10 mouse cellular contexts compared by ENCODE assay signal in the genomic region with DNA sequence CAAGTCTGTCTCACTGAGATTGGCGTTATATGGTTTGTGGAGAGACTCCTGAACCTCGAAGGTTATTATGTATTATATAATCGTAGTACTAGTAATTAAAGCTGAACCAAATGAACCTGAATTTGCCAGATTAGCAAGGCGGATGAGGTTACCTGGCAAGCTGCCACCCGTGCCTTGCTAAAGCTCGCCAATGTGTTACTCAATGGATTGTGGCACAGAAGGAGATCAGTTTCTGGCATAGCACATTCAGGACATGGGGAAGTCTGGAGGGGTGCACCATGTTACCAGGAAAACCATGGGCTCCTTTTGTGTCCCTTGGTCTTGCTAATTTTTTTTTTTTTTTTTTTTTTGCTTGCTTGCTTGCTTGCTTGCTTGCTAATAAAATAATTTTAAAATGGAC. TPM values are rescaled to one million over a fixed set of nuclear protein-coding genes. Genes with fewer than 3 reads are reported as not detected.
DNase-seq lines count a peak whose midpoint lies in the region; ATAC-seq lines count a peak whose summit lies in the region.
"Had no signal": no experiment of that assay in that cellular context is flagged by ENCODE, and none has a peak within 500 bp of the region (broad histone marks: within the 10 kb centered on the region; RNA-seq: fewer than 3 reads in every experiment).

No protein-coding gene starts in this region.

- WGBS in embryonic facial prominence, embryonic 12.5 days = 87% methylated on average over 6 of the region's 6 CpGs
- WGBS in embryonic facial prominence, embryonic 10.5 days = 93% methylated on average over 6 of the region's 6 CpGs
- WGBS in limb, embryonic 11.5 days = 94% methylated on average over 6 of the region's 6 CpGs
- WGBS in stomach, embryonic 16.5 days = 91% methylated on average over 6 of the region's 6 CpGs

- no peak overlapping the region for H3K27ac ChIP-seq in embryonic facial prominence, embryonic 12.5 days
- H3K27ac ChIP-seq in embryonic facial prominence, embryonic 10.5 days (replicated peaks) = no peak overlapping the region
- H3K27ac ChIP-seq in limb, embryonic 11.5 days (replicated peaks; ENCODE audit: low read depth, low read length) = no peak overlapping the region
- no peak overlapping the region for H3K27ac ChIP-seq in stomach, embryonic 16.5 days (ENCODE audit: low read length)

- DNase-seq in embryonic facial prominence, embryonic 10.5 days (ENCODE audit: low spot score) = no peak
- peak; percentile 15 for DNase-seq in ovary, postnatal 14 days (ENCODE audit: low spot score)
- DNase-seq in ovary, postnatal 10 days (ENCODE audit: low spot score) = no peak
- no peak for DNase-seq in limb, embryonic 11.5 days (ENCODE audit: low spot score)
- DNase-seq in gastrocnemius, adult 18-20 months (ENCODE audit: low spot score) = no peak
- DNase-seq: heart, postnatal 4 days had no signal

- no peak overlapping the region for H3K9ac ChIP-seq in embryonic facial prominence, embryonic 12.5 days
- H3K9ac ChIP-seq in limb, embryonic 11.5 days (ENCODE audit: low read length) = no peak overlapping the region
- H3K9ac ChIP-seq in stomach, embryonic 16.5 days (ENCODE audit: low read length) = no peak overlapping the region

- H3K4me1 ChIP-seq in embryonic facial prominence, embryonic 12.5 days = no peaks in the 10 kb centered on the region
- peaks cover 4% of the 10 kb centered on the region; the same call in 1 of the 2 replicates for H3K4me1 ChIP-seq in embryonic facial prominence, embryonic 10.5 days
- no peaks in the 10 kb centered on the region for H3K4me1 ChIP-seq in limb, embryonic 11.5 days (ENCODE audit: control insufficient read depth, insufficient read depth, low read length)
- H3K4me1 ChIP-seq in stomach, embryonic 16.5 days (ENCODE audit: control insufficient read depth, insufficient read depth, low read length) = peaks cover 2% of the 10 kb centered on the region; the same call in 1 of the 2 replicates
- H3K4me1 ChIP-seq: megakaryocyte, embryonic 14.5 days had no signal

- no peak overlapping the region for H3K4me3 ChIP-seq in embryonic facial prominence, embryonic 12.5 days
- no peak overlapping the region; the same call in 1 of the 2 replicates for H3K4me3 ChIP-seq in embryonic facial prominence, embryonic 10.5 days
- H3K4me3 ChIP-seq in limb, embryonic 11.5 days (ENCODE audit: low read depth, low read length) = no peak overlapping the region
- H3K4me3 ChIP-seq in stomach, embryonic 16.5 days (replicated peaks; ENCODE audit: low read length) = no peak overlapping the region; the same call in 1 of the 2 replicates

- ATAC-seq in embryonic facial prominence, embryonic 12.5 days (ENCODE audit: insufficient number of reproducible peaks, insufficient read depth, low FRiP score, low TSS enrichment) = no peak
- no peak for ATAC-seq in limb, embryonic 11.5 days (ENCODE audit: insufficient number of reproducible peaks, low FRiP score, low TSS enrichment, low read depth)
- ATAC-seq in stomach, embryonic 16.5 days (ENCODE audit: insufficient read depth, low FRiP score) = no peak
- ATAC-seq in inflammation-experienced regulatory T-cells, adult 6 months = no peak

- H3K27me3 ChIP-seq in embryonic facial prominence, embryonic 12.5 days = no peaks in the 10 kb centered on the region
- no peaks in the 10 kb centered on the region for H3K27me3 ChIP-seq in embryonic facial prominence, embryonic 10.5 days (replicated peaks; ENCODE audit: low read depth, poor library complexity, severe bottlenecking)
- H3K27me3 ChIP-seq in limb, embryonic 11.5 days (ENCODE audit: control insufficient read depth, insufficient read depth, low read length) = no peaks in the 10 kb centered on the region
- H3K27me3 ChIP-seq in stomach, embryonic 16.5 days (ENCODE audit: control insufficient read depth, insufficient read depth, low read length) = no peaks in the 10 kb centered on the region

- peaks cover 11% of the 10 kb centered on the region; the same call in 1 of the 2 replicates for H3K9me3 ChIP-seq in embryonic facial prominence, embryonic 12.5 days
- peaks cover 16% of the 10 kb centered on the region for H3K9me3 ChIP-seq in embryonic facial prominence, embryonic 10.5 days
- H3K9me3 ChIP-seq in limb, embryonic 11.5 days (ENCODE audit: control insufficient read depth, low read length) = no peaks in the 10 kb centered on the region
- peaks cover 10% of the 10 kb centered on the region; the same call in 1 of the 2 replicates for H3K9me3 ChIP-seq in stomach, embryonic 16.5 days (replicated peaks; ENCODE audit: control insufficient read depth, low read length)

- H3K4me2 ChIP-seq in embryonic facial prominence, embryonic 12.5 days (replicated peaks) = peak overlapping the region; percentile 46; the same call in 1 of the 2 replicates
- peak overlapping the region; percentile 56 for H3K4me2 ChIP-seq in limb, embryonic 11.5 days (ENCODE audit: low read depth, severe bottlenecking)
- peak overlapping the region; percentile 56 for H3K4me2 ChIP-seq in stomach, embryonic 16.5 days (ENCODE audit: low read depth, low read length)

- no peaks in the 10 kb centered on the region for H3K36me3 ChIP-seq in embryonic facial prominence, embryonic 12.5 days
- H3K36me3 ChIP-seq in embryonic facial prominence, embryonic 10.5 days (replicated peaks) = no peaks in the 10 kb centered on the region
- H3K36me3 ChIP-seq in limb, embryonic 11.5 days (ENCODE audit: control insufficient read depth, insufficient read depth, low read length) = no peaks in the 10 kb centered on the region
- H3K36me3 ChIP-seq in stomach, embryonic 16.5 days (ENCODE audit: control insufficient read depth, insufficient read depth, low read length) = no peaks in the 10 kb centered on the region

RNA-seq across cellular contexts. Expression of a gene that starts 8.5 kb away (rescaled TPM):
- polyA plus RNA-seq in embryonic facial prominence, embryonic 12.5 days (2016; fragmentation: Nextera tagmentation; extraction: Ambion mirVana) = 0.26 TPM in 1 of 2 replicates, not detected in the other
- polyA plus RNA-seq in embryonic facial prominence, embryonic 10.5 days (2016; fragmentation: Nextera tagmentation; extraction: Ambion mirVana) = 0.17 TPM in 1 of 2 replicates, not detected in the other
- polyA plus RNA-seq in limb, embryonic 11.5 days (2014; fragmentation: Nextera tagmentation; extraction: Ambion mirVana) = not detected in 2 replicates
- polyA plus RNA-seq in stomach, embryonic 16.5 days (2015; fragmentation: Nextera tagmentation; extraction: Ambion mirVana) = 0.15 TPM in 1 of 2 replicates, not detected in the other
- total RNA-seq in gastrocnemius, adult 18-20 months (2021) = not detected
- not detected for polyA plus RNA-seq in inflammation-experienced regulatory T-cells, adult 6 months (2017; shearing (Covaris generic))

RNA-seq across cellular contexts. Expression of a gene that starts 8.7 kb away (rescaled TPM):
- polyA plus RNA-seq in embryonic facial prominence, embryonic 12.5 days (2016; fragmentation: Nextera tagmentation; extraction: Ambion mirVana) = 15.8 and 16.4 TPM in 2 replicates
- 13.8 and 13.9 TPM in 2 replicates for polyA plus RNA-seq in embryonic facial prominence, embryonic 10.5 days (2016; fragmentation: Nextera tagmentation; extraction: Ambion mirVana)
- 13.2 and 14.2 TPM in 2 replicates for polyA plus RNA-seq in limb, embryonic 11.5 days (2014; fragmentation: Nextera tagmentation; extraction: Ambion mirVana)
- polyA plus RNA-seq in stomach, embryonic 16.5 days (2015; fragmentation: Nextera tagmentation; extraction: Ambion mirVana) = 9.0 and 10.3 TPM in 2 replicates
- 1 to 10 TPM; 1.7 to 2.1 TPM for total RNA-seq in gastrocnemius, adult 18-20 months (2021)
- polyA plus RNA-seq in inflammation-experienced regulatory T-cells, adult 6 months (2017; shearing (Covaris generic)) = 10 to 100 TPM in 2 of 3 experiments, 1 to 10 TPM in 1; 6.6 to 13.0 (median 12.6) TPM

RNA-seq across cellular contexts. Expression of a gene that starts 23.8 kb away (rescaled TPM):
- polyA plus RNA-seq in embryonic facial prominence, embryonic 12.5 days (2016; fragmentation: Nextera tagmentation; extraction: Ambion mirVana) = not detected in 2 replicates
- polyA plus RNA-seq in embryonic facial prominence, embryonic 10.5 days (2016; fragmentation: Nextera tagmentation; extraction: Ambion mirVana) = not detected in 2 replicates
- polyA plus RNA-seq in limb, embryonic 11.5 days (2014; fragmentation: Nextera tagmentation; extraction: Ambion mirVana) = not detected in 2 replicates
- 11.6 and 36.4 TPM in 2 replicates for polyA plus RNA-seq in stomach, embryonic 16.5 days (2015; fragmentation: Nextera tagmentation; extraction: Ambion mirVana)
- total RNA-seq in gastrocnemius, adult 18-20 months (2021) = not detected
- not detected for polyA plus RNA-seq in inflammation-experienced regulatory T-cells, adult 6 months (2017; shearing (Covaris generic))
- total RNA-seq: heart, postnatal 4 days had no signal

RNA-seq across cellular contexts. Expression of a gene that starts 24.2 kb away (rescaled TPM):
- 57.7 and 63.1 TPM in 2 replicates for polyA plus RNA-seq in embryonic facial prominence, embryonic 12.5 days (2016; fragmentation: Nextera tagmentation; extraction: Ambion mirVana)
- polyA plus RNA-seq in embryonic facial prominence, embryonic 10.5 days (2016; fragmentation: Nextera tagmentation; extraction: Ambion mirVana) = 46.4 and 47.7 TPM in 2 replicates
- polyA plus RNA-seq in limb, embryonic 11.5 days (2014; fragmentation: Nextera tagmentation; extraction: Ambion mirVana) = 50.1 and 51.2 TPM in 2 replicates
- 31.4 and 32.2 TPM in 2 replicates for polyA plus RNA-seq in stomach, embryonic 16.5 days (2015; fragmentation: Nextera tagmentation; extraction: Ambion mirVana)
- total RNA-seq in gastrocnemius, adult 18-20 months (2021) = 1 to 10 TPM; 2.2 to 2.6 TPM
- polyA plus RNA-seq in inflammation-experienced regulatory T-cells, adult 6 months (2017; shearing (Covaris generic)) = 10 to 100 TPM; 10.4 to 20.6 (median 19.0) TPM

RNA-seq across cellular contexts. Expression of a gene that starts 44.9 kb away (rescaled TPM):
- 2.0 and 2.7 TPM in 2 replicates for polyA plus RNA-seq in embryonic facial prominence, embryonic 12.5 days (2016; fragmentation: Nextera tagmentation; extraction: Ambion mirVana)
- 3.0 and 3.5 TPM in 2 replicates for polyA plus RNA-seq in embryonic facial prominence, embryonic 10.5 days (2016; fragmentation: Nextera tagmentation; extraction: Ambion mirVana)
- polyA plus RNA-seq in limb, embryonic 11.5 days (2014; fragmentation: Nextera tagmentation; extraction: Ambion mirVana) = 2.6 and 2.7 TPM in 2 replicates
- polyA plus RNA-seq in stomach, embryonic 16.5 days (2015; fragmentation: Nextera tagmentation; extraction: Ambion mirVana) = 7.4 and 8.5 TPM in 2 replicates
- total RNA-seq in gastrocnemius, adult 18-20 months (2021) = under 1 TPM; 0.46 to 0.50 TPM
- 100 to 1,000 TPM in 2 of 3 experiments, 10 to 100 TPM in 1; 79.1 to 131 (median 126) TPM for polyA plus RNA-seq in inflammation-experienced regulatory T-cells, adult 6 months (2017; shearing (Covaris generic))

Comparison
In these comparisons a context has a peak if more than half of its experiments do, and no peak if none do; other contexts are left out.
1. RNA of a gene that starts 23.8 kb away (polyA plus RNA-seq): 11.6 to 36.4 TPM in stomach, embryonic 16.5 days; not detected in embryonic facial prominence, embryonic 12.5 days, not detected in embryonic facial prominence, embryonic 10.5 days, not detected in limb, embryonic 11.5 days and not detected in inflammation-experienced regulatory T-cells, adult 6 months; every median in the first group is over 10 times any median in the second.
2. Peak in every context shown above with its lines, with median percentiles within 50 percentile points of each other: H3K4me2 ChIP-seq.